Mouse (Mus musculus): ENCODE measurements around the gene Mettl16.

Mettl16 gene

GRCm38 (mm10) chr11:74850998-74851661, 80.5 kb downstream of the Mettl16 start:
- no peak for DNase-seq

- peak; percentile 88 for DNase-seq
These were observed 87.1 kb downstream of the Mettl16 start for GRCm38 (mm10) chr11:74857756-74858155.

GRCm38 (mm10) chr11:74862129-74862528, 91.5 kb downstream of the Mettl16 start:
- peak; percentile 91 for DNase-seq

GRCm38 (mm10) chr11:74863471-74863870, 92.8 kb downstream of the Mettl16 start:
- peak; percentile 91 for DNase-seq

GRCm38 (mm10) chr11:74864421-74864820, 93.8 kb downstream of the Mettl16 start:
- DNase-seq: peak; percentile 87

- DNase-seq: peak; percentile 89
These were observed 94.6 kb downstream of the Mettl16 start for GRCm38 (mm10) chr11:74865252-74865651.

GRCm38 (mm10) chr11:74866640-74867039, 96.0 kb downstream of the Mettl16 start:
- peak; percentile 99 for DNase-seq

- peak; percentile 99 for DNase-seq
These were observed 96.6 kb downstream of the Mettl16 start for GRCm38 (mm10) chr11:74867181-74867580.

GRCm38 (mm10) chr11:74868046-74868760, 97.6 kb downstream of the Mettl16 start:
- DNase-seq: peak; percentile 91

- DNase-seq: no peak
These were observed 99.0 kb downstream of the Mettl16 start for GRCm38 (mm10) chr11:74869603-74870002.

- DNase-seq: no peak
These were observed 99.9 kb downstream of the Mettl16 start for GRCm38 (mm10) chr11:74870544-74870943.

GRCm38 (mm10) chr11:74870991-74871622, 100.5 kb downstream of the Mettl16 start:
- DNase-seq: no peak

GRCm38 (mm10) chr11:74874630-74875029, 104.0 kb downstream of the Mettl16 start:
- no peak for DNase-seq

- peak; percentile 98 for DNase-seq
These were observed 106.2 kb downstream of the Mettl16 start for GRCm38 (mm10) chr11:74876801-74877200.
